Mouse (Mus musculus) intestine, embryonic 14.5 days (tissue): ENCODE measurements around the gene Cacna1e. TPM values are rescaled to one million over a fixed set of nuclear protein-coding genes. Genes with fewer than 3 reads are reported as not detected.

ENCODE experiments used
- ATAC-seq: fragments of 200-750 bp; cut with Nextera tagmentation; replicated peaks from 2 replicates; pipeline ENCODE4 v1.8.0; 2017; ENCODE audit warnings: low read depth, moderate number of reproducible peaks, moderate TSS enrichment, moderate library complexity; ENCODE audit not compliant: low FRiP score, low TSS enrichment
- DNase-seq: peaks from one replicate; pipeline ENCODE4 v3.0.0-alpha.2; 2018; ENCODE audit warnings: low spot score
- H3K27ac ChIP-seq: fragments of 300-500 bp; sonication (generic); 2 replicates; pipeline ENCODE4 v1.5.1; 2014; ENCODE audit warnings: low read depth, mild to moderate bottlenecking, control low read depth
- H3K27me3 ChIP-seq: fragments of 300-500 bp; sonication (generic); replicated peaks from 2 replicates; pipeline ENCODE4 v1.6.1; 2014; ENCODE audit warnings: low read length, control low read depth; ENCODE audit not compliant: control insufficient read depth, insufficient read depth
- H3K36me3 ChIP-seq: fragments of 300-500 bp; sonication (generic); 2 replicates; pipeline ENCODE4 v1.6.1; 2014; ENCODE audit warnings: low read length, control low read depth; ENCODE audit not compliant: control insufficient read depth, insufficient read depth
- H3K4me1 ChIP-seq: fragments of 300-500 bp; sonication (generic); replicated peaks from 2 replicates; pipeline ENCODE4 v1.6.1; 2014; ENCODE audit warnings: low read length, control low read depth, mixed read lengths; ENCODE audit not compliant: control insufficient read depth, insufficient read depth
- H3K4me2 ChIP-seq: fragments of 300-500 bp; sonication (generic); 2 replicates; pipeline ENCODE4 v1.6.1; 2014; ENCODE audit warnings: low read length
- H3K4me3 ChIP-seq: fragments of 300-500 bp; sonication (generic); 2 replicates; pipeline ENCODE4 v1.5.1; 2014; ENCODE audit warnings: low read depth, low read length, control low read depth, mixed read lengths
- H3K9ac ChIP-seq: fragments of 300-500 bp; sonication (generic); 2 replicates; pipeline ENCODE4 v1.6.1; 2014; ENCODE audit warnings: mild to moderate bottlenecking, low read length
- H3K9me3 ChIP-seq: fragments of 300-500 bp; sonication (generic); 2 replicates; pipeline ENCODE4 v1.6.1; 2016; ENCODE audit warnings: low read length, control low read depth; ENCODE audit not compliant: control insufficient read depth
- WGBS: fragments of 180-500 bp; shearing (Covaris S2); extraction: QIAGEN DNeasy Blood & Tissue Kit; methylation state at CpG from one replicate; pipeline ENCODE4 v1.1.7; 2014; 5-methylcytosine and 5-hydroxymethylcytosine counted together
- polyA plus RNA-seq: library from polyadenylated mRNA; unstranded; fragments of >200 nt; fragmentation: Nextera tagmentation; extraction: Ambion mirVana; gene quantifications from 2 replicates; pipeline ENCODE4 v1.2.1, GENCODE M21; 2014

Gene Cacna1e
- polyA plus RNA-seq, 1 experiment from 2014 or later: 2.0 TPM

DNA sequence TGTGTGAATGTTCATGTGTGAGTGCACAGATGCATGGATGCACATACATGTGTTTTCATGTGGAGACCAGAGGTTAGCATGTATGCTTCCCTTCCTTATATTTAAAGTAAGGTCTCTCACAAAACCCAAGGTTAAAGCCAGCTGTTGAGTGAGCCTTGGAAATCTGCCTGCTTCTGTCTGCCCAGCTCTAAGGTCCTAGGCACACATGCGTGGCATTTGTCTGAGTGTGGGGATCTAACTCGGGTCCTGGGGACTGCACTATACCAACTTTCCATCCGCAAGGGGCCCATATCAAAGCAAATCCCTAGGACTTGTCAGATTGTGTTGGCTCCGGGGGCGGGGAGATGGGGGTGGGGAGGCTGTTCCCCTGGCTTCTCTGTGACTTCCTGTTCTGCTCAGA, 96.9 kb downstream of the Cacna1e start:
- Histone ChIP-seq H3K9me3 (no peaks in the 10 kb centered on the region), H3K4me1 (0 out of 2 replicates have a peak, but pooled peaks cover 5% of the 10 kb centered on the region), H3K36me3 (no peaks in the 10 kb centered on the region), H3K4me3 (no peak overlapping the region), H3K9ac (no peak overlapping the region), H3K4me2 (no peak overlapping the region), H3K27me3 (0 out of 2 replicates have a peak, but pooled peaks cover 3% of the 10 kb centered on the region), H3K27ac (no peak overlapping the region)
- no peak for DNase-seq
- 55% methylated on average over 5 of the region's 5 CpGs for WGBS
- no peak for ATAC-seq

DNA sequence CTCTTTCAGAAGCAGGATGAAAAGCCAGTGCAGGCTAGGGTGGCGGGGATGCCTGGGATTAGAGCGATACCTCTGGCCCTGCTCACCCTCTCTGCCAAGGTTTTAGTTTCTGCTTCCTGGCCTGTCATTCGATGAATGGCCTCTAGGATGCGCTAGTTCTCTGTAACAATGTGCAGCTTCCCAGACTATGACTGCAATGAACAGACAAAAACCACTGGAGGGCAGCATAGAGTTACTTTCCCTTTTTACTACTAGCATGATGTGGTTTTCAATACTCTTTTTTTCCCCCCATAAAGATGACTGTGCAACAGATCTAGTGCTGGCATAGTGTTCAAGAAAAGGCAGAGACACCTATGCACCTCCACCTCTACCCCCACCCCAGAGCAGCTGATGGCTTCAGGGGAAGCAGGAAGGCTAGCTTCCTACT, 98.0 kb downstream of the Cacna1e start:
- Histone ChIP-seq H3K4me1 (no peaks in the 10 kb centered on the region), H3K4me2 (no peak overlapping the region), H3K27me3 (0 out of 2 replicates have a peak, but pooled peaks cover 3% of the 10 kb centered on the region), H3K27ac (no peak overlapping the region), H3K36me3 (no peaks in the 10 kb centered on the region), H3K9ac (no peak overlapping the region), H3K4me3 (no peak overlapping the region), H3K9me3 (no peaks in the 10 kb centered on the region)
- DNase-seq (peak; percentile 90), ATAC-seq (peak; percentile 45)
- WGBS: 12% methylated on average over 4 of the region's 4 CpGs

DNA sequence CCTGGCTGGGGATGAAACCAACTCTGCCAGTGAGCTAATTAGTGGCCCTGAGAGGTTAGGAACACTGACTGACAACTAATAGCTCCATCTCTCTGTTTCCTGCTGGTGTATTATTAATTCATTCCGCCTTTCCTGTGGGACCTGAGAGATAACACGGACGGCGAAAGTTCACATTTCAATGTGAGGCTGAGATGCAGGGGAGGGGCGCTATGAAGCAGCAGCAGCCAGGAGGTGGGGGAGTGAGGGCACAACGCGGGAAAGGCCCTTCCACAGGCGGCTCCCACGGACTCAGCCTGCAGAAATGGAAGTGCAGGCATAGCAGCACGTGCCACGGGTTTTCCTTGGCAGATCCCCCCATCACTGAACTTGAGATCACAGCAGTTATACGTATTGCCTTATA, 99.4 kb downstream of the Cacna1e start:
- Histone ChIP-seq H3K9ac (no peak overlapping the region), H3K27me3 (0 out of 2 replicates have a peak, but pooled peaks cover 3% of the 10 kb centered on the region), H3K36me3 (no peaks in the 10 kb centered on the region), H3K27ac (no peak overlapping the region), H3K4me1 (peaks cover 4% of the 10 kb centered on the region; the same call in 1 of the 2 replicates), H3K9me3 (no peaks in the 10 kb centered on the region), H3K4me2 (no peak overlapping the region), H3K4me3 (no peak overlapping the region)
- 23% methylated on average over 12 of the region's 12 CpGs for WGBS
- ATAC-seq (no peak), DNase-seq (no peak)

DNA sequence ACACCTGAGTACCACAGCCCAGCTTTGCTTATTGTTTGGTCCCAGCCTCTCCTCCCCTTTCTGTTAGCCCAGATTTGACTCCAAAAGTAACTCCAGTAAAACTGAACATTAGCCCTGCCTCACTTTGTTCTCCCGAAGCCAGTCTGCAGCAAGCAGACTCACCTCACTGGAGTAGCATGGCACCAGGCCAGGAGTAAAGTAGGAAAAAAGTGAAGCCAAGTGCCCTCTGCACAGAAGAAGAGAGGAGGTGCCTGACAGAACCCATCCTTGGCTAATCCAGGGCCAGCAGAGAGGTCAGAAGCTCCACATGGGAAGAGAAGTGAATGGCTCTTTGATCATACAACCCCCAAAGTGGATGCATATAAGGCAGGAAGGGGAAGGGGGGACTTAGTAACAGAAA, 100.8 kb downstream of the Cacna1e start:
- DNase-seq (no peak), ATAC-seq (no peak)
- no peak overlapping the region for H3K4me3 ChIP-seq
- no peaks in the 10 kb centered on the region for H3K9me3 ChIP-seq
- no peak overlapping the region for H3K27ac ChIP-seq
- peaks cover 5% of the 10 kb centered on the region; the same call in 1 of the 2 replicates for H3K4me1 ChIP-seq
- 0 out of 2 replicates have a peak, but pooled peaks cover 3% of the 10 kb centered on the region for H3K27me3 ChIP-seq
- no peak overlapping the region for H3K4me2 ChIP-seq
- 66% methylated on average over 1 of the region's 1 CpGs for WGBS
- no peak overlapping the region for H3K9ac ChIP-seq
- H3K36me3 ChIP-seq: no peaks in the 10 kb centered on the region

DNA sequence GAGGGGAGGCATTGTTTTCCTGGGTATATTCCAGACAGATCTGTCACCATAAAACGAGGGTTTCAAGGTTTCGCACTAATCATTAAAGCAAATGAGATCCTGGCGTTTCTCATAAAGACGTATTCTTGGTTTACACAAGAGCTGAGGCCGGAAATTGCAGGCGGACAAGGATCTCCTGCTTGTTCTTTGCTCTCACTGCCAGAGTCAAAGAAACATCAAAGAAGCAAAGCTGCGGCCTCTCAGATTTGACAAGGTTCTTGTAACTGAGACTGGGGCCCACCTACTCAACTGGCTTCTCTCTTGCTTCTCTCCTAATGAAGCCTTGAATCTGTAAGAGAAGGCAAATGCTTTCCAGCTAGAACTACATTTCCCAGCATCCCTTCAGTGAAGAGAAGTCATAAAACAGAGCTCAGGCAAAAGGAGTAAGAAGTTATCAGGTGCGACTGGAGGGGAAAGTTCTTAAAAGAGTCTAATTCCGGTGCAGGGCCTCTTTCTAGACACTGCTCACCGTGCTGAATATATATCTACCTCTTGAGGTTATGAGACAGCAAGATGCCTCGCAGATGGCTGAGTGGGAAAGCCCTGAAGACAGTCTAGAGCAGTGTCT, 104.3 kb downstream of the Cacna1e start:
- WGBS: 26% methylated on average over 11 of the region's 11 CpGs

DNA sequence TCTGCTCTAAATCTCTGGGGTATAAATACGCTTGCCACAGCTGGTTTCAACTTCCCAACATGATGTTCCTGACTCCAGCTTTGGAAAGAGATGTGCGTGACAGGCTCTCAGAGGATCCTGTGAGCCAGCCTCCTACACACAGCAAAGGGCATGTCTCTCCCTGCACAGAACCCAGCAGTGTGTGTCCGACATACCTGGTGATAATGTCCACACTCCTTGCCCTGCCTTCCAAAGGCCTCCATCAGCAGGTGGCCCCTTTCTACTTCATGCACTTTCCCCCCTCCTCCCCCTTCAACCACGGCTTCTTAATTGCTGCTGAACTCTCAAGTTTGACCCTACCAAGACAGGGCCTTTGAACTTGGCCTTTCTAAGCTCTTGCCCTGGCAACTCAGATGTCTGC, 108.0 kb downstream of the Cacna1e start:
- H3K36me3 ChIP-seq: no peaks in the 10 kb centered on the region
- 59% methylated on average over 4 of the region's 4 CpGs for WGBS

More for the DNA sequence above, 104.3 kb downstream of the Cacna1e start:
- no peak overlapping the region for H3K4me2 ChIP-seq
- no peaks in the 10 kb centered on the region for H3K36me3 ChIP-seq
- H3K4me3 ChIP-seq: no peak overlapping the region
- DNase-seq (peak; percentile 62), ATAC-seq (no peak)
- peak overlapping the region; percentile 54; the same call in 1 of the 2 replicates for H3K27ac ChIP-seq
- no peak overlapping the region for H3K9ac ChIP-seq
- no peaks in the 10 kb centered on the region for H3K9me3 ChIP-seq
- H3K27me3 ChIP-seq: 0 out of 2 replicates have a peak, but pooled peaks cover 3% of the 10 kb centered on the region
- H3K4me1 ChIP-seq: peaks cover 5% of the 10 kb centered on the region; the same call in 1 of the 2 replicates

GRCm38 (mm10) chr1:154774468-154774867, 109.8 kb downstream of the Cacna1e start:
- ATAC-seq (no peak), DNase-seq (no peak)
- WGBS: 89% methylated on average over 3 of the region's 3 CpGs
- Histone ChIP-seq H3K27me3 (no peaks in the 10 kb centered on the region), H3K9me3 (no peaks in the 10 kb centered on the region), H3K4me3 (no peak overlapping the region), H3K4me2 (no peak overlapping the region), H3K36me3 (no peaks in the 10 kb centered on the region), H3K9ac (no peak overlapping the region), H3K27ac (no peak overlapping the region), H3K4me1 (no peaks in the 10 kb centered on the region)

More for the DNA sequence above, 108.0 kb downstream of the Cacna1e start:
- no peak overlapping the region for H3K27ac ChIP-seq
- H3K9me3 ChIP-seq: no peaks in the 10 kb centered on the region
- no peak overlapping the region for H3K4me3 ChIP-seq
- no peaks in the 10 kb centered on the region for H3K27me3 ChIP-seq
- no peak overlapping the region for H3K9ac ChIP-seq
- H3K4me1 ChIP-seq: peaks cover 5% of the 10 kb centered on the region; the same call in 1 of the 2 replicates
- H3K4me2 ChIP-seq: no peak overlapping the region
- DNase-seq (no peak), ATAC-seq (no peak)

- H3K9me3 ChIP-seq: no peaks in the 10 kb centered on the region
- no peak overlapping the region for H3K4me2 ChIP-seq
- no peaks in the 10 kb centered on the region for H3K27me3 ChIP-seq
- no peak for ATAC-seq
- no peak for DNase-seq
- H3K4me3 ChIP-seq: no peak overlapping the region
- H3K36me3 ChIP-seq: no peaks in the 10 kb centered on the region
- H3K4me1 ChIP-seq: no peaks in the 10 kb centered on the region
- H3K9ac ChIP-seq: no peak overlapping the region
- H3K27ac ChIP-seq: no peak overlapping the region
Observed at GRCm38 (mm10) chr1:154771111-154771510, 113.2 kb downstream of the Cacna1e start.

DNA sequence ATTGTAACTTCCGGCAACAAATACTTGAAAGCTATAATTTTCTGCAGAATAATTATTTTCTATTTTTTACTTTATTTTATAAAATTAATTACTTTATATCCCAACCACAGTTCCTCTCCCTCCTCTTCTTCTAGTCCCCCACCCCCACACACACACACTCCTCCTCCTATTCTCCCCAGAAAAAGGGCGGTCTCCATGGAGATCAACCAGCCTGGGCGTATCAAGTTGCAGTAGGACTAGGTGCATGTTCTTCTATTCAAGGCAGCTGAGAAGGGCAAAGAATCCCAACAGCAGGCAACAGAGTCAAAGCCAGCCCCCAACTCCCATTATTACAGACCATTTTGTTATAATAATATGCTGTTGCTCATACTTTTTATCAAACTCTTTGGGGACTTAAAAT, 113.8 kb downstream of the Cacna1e start:
- H3K27ac ChIP-seq: no peak overlapping the region
- no peak overlapping the region for H3K4me2 ChIP-seq
- H3K36me3 ChIP-seq: no peaks in the 10 kb centered on the region
- H3K9ac ChIP-seq: no peak overlapping the region
- no peaks in the 10 kb centered on the region for H3K9me3 ChIP-seq
- no peaks in the 10 kb centered on the region for H3K4me1 ChIP-seq
- H3K27me3 ChIP-seq: no peaks in the 10 kb centered on the region
- DNase-seq (no peak), ATAC-seq (no peak)
- no peak overlapping the region for H3K4me3 ChIP-seq
- WGBS: 50% methylated on average over 3 of the region's 3 CpGs
